Mouse (Mus musculus) embryonic facial prominence, embryonic 15.5 days (tissue): ENCODE data around the gene Rab43. TPM values are rescaled to one million over a fixed set of nuclear protein-coding genes. Genes with fewer than 3 reads are reported as not detected.

ENCODE experiments used
- ATAC-seq: fragments of 200-750 bp; cut with Nextera tagmentation; 2 replicates; pipeline ENCODE4 v1.8.0; 2017; ENCODE audit warnings: low read depth, moderate TSS enrichment; ENCODE audit not compliant: insufficient number of reproducible peaks, low FRiP score, low TSS enrichment
- H3K27ac ChIP-seq: fragments of 300-500 bp; sonication (generic); replicated peaks from 2 replicates; pipeline ENCODE4 v1.5.1; 2015; ENCODE audit warnings: mild to moderate bottlenecking, inconsistent platforms
- H3K27me3 ChIP-seq: fragments of 300-500 bp; sonication (generic); 2 replicates; pipeline ENCODE4 v1.6.1; 2015; ENCODE audit warnings: inconsistent platforms
- H3K36me3 ChIP-seq: fragments of 300-500 bp; sonication (generic); 2 replicates; pipeline ENCODE4 v1.6.1; 2015; ENCODE audit warnings: mild to moderate bottlenecking, inconsistent platforms
- H3K4me1 ChIP-seq: fragments of 300-500 bp; sonication (generic); 2 replicates; pipeline ENCODE4 v1.6.1; 2015; ENCODE audit warnings: inconsistent platforms
- H3K4me2 ChIP-seq: fragments of 300-500 bp; sonication (generic); replicated peaks from 2 replicates; pipeline ENCODE4 v1.6.1; 2015; ENCODE audit warnings: mild to moderate bottlenecking, inconsistent platforms
- H3K4me3 ChIP-seq: fragments of 300-500 bp; sonication (generic); replicated peaks from 2 replicates; pipeline ENCODE4 v1.5.1; 2015; ENCODE audit warnings: mild to moderate bottlenecking, inconsistent platforms
- H3K9ac ChIP-seq: fragments of 300-500 bp; sonication (generic); 2 replicates; pipeline ENCODE4 v1.6.1; 2015; ENCODE audit warnings: inconsistent platforms
- H3K9me3 ChIP-seq: fragments of 300-500 bp; sonication (generic); replicated peaks from 2 replicates; pipeline ENCODE4 v1.6.1; 2016; ENCODE audit warnings: inconsistent platforms
- WGBS: fragments of 180-500 bp; shearing (Covaris S2); methylation state at CpG from one replicate; pipeline ENCODE4 v1.1.7; 2015; 5-methylcytosine and 5-hydroxymethylcytosine counted together
- polyA plus RNA-seq: library from polyadenylated mRNA; unstranded; fragments of >200 nt; fragmentation: Nextera tagmentation; extraction: Ambion mirVana; gene quantifications from 2 replicates; pipeline ENCODE4 v1.2.1, GENCODE M21; 2015

The Rab43 gene
- polyA plus RNA-seq = 11.5 and 18.0 TPM in 2 replicates

DNA sequence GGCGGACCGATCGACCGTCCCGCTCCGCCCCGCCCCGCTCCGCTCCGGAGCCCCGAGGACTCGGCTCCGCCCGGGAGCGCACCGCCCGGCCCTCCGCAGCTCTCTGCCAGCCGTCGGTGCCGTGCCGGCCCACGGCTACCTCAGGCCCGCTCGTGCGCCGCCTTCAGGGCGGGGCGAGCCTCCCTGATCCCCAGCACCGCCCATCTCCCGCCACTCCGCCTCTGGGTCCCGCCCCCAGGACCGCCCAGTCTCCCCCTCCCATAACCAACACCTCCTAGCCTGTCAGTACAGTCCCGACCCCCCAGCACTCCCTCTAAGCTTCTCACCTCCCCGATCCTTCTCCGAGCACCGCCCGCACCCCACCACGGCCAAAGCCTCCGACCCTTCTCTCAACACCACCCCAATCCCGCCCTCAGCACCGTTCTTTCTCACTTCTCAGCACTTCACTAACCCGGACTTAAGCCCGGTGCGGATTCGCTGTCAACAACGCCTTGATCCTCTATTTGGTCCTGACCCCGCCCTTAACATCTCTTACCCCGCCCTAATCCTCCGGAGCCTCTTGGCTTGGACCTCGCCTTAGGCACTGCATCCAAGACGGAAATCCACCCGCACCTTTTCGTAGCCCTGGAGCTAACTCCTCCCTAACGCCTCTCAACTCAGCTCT, at the start of gene Rab43:
Gene Rab43 (minus strand): TSS at position 490 of the 664 bp plus-strand sequence.
- Histone ChIP-seq H3K4me1 (peaks cover 27% of the 10 kb centered on the region), H3K4me3 (peak within 1 kb of the TSS; percentile 80), H3K9ac (peak within 1 kb of the TSS; percentile 87), H3K9me3 (no peaks in the 10 kb centered on the region), H3K27me3 (no peaks in the 10 kb centered on the region), H3K4me2 (peak within 1 kb of the TSS; percentile 91), H3K36me3 (peaks cover 28% of the 10 kb centered on the region), H3K27ac (peak within 1 kb of the TSS; percentile 81)
- ATAC-seq = peak; percentile 97
- under 1% methylated on average over 43 of the region's 56 CpGs for WGBS

DNA sequence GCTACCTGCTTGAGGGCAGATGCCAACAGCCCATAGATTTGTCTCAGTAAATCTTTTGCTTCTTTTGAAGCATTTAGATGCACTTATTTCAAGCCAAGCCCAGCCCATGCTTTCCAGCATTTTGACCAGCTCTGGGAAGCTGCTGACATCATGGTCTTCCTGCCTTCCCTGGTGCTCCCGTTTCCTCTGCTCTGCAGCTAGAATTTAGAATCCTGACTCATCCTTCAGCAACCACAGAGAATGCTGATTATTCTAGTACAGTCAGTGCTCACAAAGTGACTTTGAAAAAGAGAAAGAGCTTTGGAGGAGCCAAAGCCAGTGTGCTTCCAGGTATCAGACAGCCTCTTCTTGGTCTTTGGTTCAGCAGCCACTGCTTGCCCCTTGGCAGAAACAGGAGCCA, 45.1 kb upstream of the Rab43 start:
- 48% methylated on average over 1 of the region's 1 CpGs for WGBS
- H3K36me3 ChIP-seq = no peaks in the 10 kb centered on the region
- no peak for ATAC-seq

DNA sequence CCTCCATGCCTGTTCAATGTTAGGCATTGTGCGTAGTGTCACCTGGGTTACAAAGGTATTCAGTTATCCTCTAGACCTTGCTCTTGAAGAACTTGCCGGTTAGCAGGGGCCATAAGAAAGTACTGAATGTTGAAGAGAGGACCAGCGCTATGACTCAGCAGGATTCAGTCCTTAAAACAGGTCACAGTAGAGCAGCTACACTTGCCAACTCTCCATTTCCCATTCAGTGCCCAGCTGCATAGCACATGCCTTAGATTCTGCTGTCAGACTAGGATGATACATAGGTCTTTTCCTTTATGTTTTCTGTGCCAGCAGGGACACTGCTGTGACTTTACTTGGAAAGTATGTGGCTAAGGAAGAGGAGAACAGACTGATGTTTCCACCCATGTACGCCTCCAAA, 41.5 kb upstream of the Rab43 start:
- no peak overlapping the region for H3K4me2 ChIP-seq
- ATAC-seq = no peak
- H3K27me3 ChIP-seq = 0 out of 2 replicates have a peak, but pooled peaks cover 4% of the 10 kb centered on the region
- 77% methylated on average over 4 of the region's 4 CpGs for WGBS
- H3K9me3 ChIP-seq = no peaks in the 10 kb centered on the region
- H3K4me1 ChIP-seq = peaks cover 6% of the 10 kb centered on the region
- H3K4me3 ChIP-seq = no peak overlapping the region
- H3K36me3 ChIP-seq = no peaks in the 10 kb centered on the region
- no peak overlapping the region for H3K27ac ChIP-seq
- H3K9ac ChIP-seq = no peak overlapping the region

More for the DNA sequence above, 45.1 kb upstream of the Rab43 start:
- no peaks in the 10 kb centered on the region for H3K9me3 ChIP-seq
- no peak overlapping the region for H3K4me2 ChIP-seq
- H3K9ac ChIP-seq = no peak overlapping the region
- H3K4me1 ChIP-seq = no peaks in the 10 kb centered on the region
- H3K27me3 ChIP-seq = 0 out of 2 replicates have a peak, but pooled peaks cover 4% of the 10 kb centered on the region
- no peak overlapping the region for H3K4me3 ChIP-seq
- no peak overlapping the region for H3K27ac ChIP-seq

DNA sequence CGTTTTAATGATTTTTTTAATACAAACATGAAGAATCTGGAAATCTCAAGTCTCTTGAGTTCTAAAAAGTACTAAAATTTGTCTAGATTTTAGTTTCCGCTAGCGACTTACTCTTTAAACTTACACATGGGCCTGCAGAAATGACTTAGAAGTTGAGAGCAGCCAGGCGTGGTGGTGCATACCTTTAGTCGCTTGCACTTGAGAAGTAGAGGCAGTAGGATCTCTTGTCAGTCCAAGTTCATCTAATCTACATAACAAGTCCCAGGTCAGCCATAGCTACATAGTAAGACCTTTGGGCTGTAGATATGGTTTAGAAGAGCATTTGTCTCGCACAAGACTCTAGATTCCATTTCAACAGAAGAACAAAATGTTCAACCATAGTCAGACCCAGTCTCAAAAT, 39.9 kb upstream of the Rab43 start:
- Histone ChIP-seq H3K9me3 (no peaks in the 10 kb centered on the region), H3K36me3 (no peaks in the 10 kb centered on the region), H3K9ac (no peak overlapping the region), H3K27me3 (no peaks in the 10 kb centered on the region), H3K4me2 (no peak overlapping the region), H3K27ac (no peak overlapping the region), H3K4me1 (peaks cover 20% of the 10 kb centered on the region), H3K4me3 (no peak overlapping the region)
- no peak for ATAC-seq
- 80% methylated on average over 6 of the region's 6 CpGs for WGBS

DNA sequence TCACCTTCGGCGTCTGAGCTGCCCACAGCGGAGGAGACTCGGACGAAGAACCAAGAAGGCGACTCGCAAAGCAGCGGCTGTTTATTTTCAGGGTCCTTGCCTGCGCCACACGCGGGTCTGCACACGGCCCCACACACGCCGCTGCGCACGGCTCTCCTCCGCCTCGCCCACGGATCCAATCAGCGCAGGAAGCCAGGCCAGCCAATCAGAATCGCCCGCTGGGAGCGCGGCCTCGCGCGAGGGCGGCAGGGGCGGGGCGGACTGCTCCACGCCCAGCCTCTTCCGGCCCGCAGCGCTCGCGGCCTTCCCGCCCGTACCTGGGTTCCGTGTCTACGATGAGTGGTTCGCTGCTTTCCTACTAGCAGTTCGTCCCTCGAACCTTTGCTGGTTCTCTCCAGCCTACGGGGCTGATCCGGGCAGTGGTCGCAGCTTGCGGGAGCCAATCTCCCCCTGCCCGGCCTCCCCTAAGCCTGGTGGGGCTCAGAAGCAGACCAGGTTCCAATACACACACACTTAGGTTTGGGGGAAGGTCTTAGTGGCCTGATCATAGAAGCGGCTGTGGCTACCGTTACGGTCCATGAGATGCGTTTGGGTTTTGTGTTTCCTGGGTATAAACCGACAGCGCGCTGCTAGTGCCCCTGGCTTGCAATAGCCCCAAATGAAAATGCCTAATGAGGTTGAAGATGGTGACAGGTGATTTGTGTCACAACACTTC, 39.1 kb upstream of the Rab43 start, which contains the start of gene Cnbp:
Gene Cnbp (minus strand): TSS at position 207 of the 715 bp plus-strand sequence.
- under 1% methylated on average over 55 of the region's 55 CpGs for WGBS
- Histone ChIP-seq H3K9ac (peak within 1 kb of the TSS; percentile 96), H3K9me3 (no peaks in the 10 kb centered on the region), H3K27ac (peak within 1 kb of the TSS; percentile 96), H3K4me1 (peaks cover 23% of the 10 kb centered on the region), H3K36me3 (no peaks in the 10 kb centered on the region), H3K4me3 (peak within 1 kb of the TSS; percentile 84), H3K27me3 (no peaks in the 10 kb centered on the region), H3K4me2 (peak within 1 kb of the TSS; percentile 83)
- ATAC-seq = peak; percentile 99

DNA sequence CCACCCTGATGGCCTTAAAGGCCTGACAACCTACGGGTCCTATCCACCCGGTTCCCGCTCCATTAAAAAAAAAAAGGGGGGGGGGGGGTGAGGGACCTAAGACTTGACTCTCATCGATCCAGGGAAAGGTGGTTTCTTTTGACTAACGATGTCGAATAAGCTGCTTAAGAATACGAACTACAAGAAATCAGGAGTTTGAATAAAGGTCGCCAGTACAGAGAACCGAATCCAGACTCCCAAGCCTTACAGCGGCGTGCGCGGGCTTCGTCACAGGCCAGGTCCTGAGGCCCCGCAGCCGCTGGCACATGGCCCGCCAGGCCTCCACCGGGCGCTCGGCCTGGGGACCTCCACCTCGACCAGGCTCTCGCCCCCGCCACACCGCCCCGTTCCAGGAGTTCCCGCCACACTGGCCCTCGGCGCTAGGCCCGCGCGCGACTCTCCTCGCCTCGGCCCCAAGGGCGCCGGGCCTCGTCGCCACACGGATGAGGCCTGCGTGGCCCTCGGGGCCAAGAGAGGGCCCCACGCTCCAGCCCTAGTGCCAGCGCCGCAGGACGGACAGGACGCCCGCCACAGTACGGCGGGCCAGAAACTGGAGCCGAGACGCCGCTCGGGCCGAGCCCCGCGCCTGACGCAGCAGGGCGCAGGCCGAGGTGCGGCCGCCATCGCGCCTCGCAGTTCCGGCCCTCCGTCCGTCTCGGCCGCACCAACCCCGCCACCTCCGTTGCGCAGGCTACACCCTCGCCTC, 38.4 kb upstream of the Rab43 start:
- Histone ChIP-seq H3K27me3 (no peaks in the 10 kb centered on the region), H3K9me3 (no peaks in the 10 kb centered on the region), H3K27ac (peak overlapping the region; percentile 96), H3K9ac (peak overlapping the region; percentile 96), H3K4me2 (peak overlapping the region; percentile 83), H3K4me1 (peaks cover 25% of the 10 kb centered on the region), H3K36me3 (peaks cover 4% of the 10 kb centered on the region), H3K4me3 (peak overlapping the region; percentile 84)
- ATAC-seq = peak; percentile 64
- under 1% methylated on average over 73 of the region's 73 CpGs for WGBS

DNA sequence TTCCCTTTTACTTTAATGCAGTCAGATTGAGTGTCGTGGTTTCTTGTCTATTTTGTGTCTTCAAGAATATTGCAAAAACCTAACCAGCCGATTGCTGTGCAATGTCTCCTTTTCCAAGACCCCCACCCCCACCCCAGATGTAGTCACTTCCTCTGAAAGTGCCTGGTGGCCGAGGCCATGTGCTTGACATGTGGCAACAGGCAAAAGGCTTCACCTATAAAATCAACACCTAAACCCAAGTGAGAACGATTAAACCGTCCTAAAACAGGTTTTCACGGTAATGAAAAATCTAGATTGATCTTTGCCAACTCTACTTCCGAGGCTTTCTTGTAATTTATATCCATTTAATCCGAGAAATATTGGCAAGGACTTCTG, 37.8 kb upstream of the Rab43 start:
- Histone ChIP-seq H3K9ac (peak overlapping the region; percentile 96), H3K4me1 (peaks cover 26% of the 10 kb centered on the region), H3K27me3 (no peaks in the 10 kb centered on the region), H3K36me3 (peaks cover 10% of the 10 kb centered on the region), H3K4me2 (peak overlapping the region; percentile 83), H3K4me3 (peak overlapping the region; percentile 84), H3K27ac (peak overlapping the region; percentile 96; the same call in 1 of the 2 replicates), H3K9me3 (no peaks in the 10 kb centered on the region)
- ATAC-seq = no peak
- WGBS = 0% methylated on average over 8 of the region's 8 CpGs

DNA sequence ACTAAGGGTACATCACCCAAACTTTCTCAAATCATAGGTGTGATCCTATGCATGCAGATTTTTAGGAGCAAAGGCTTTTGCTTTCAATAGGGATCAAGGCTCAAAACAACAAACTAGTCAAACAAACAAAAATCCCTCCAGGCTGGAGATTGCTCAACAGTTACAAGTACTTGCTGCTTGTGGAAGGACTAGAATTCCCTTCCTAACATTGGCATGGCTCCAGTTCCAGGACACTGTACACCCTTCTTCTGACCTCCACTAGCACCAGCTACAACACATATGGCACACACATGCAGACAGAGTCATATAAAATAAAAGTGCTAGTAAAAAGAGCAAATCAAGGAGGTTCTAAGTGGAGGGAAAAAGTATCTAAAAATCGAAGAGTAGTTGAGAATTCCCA, 34.8 kb upstream of the Rab43 start:
- peaks cover 36% of the 10 kb centered on the region for H3K36me3 ChIP-seq
- peaks cover 26% of the 10 kb centered on the region for H3K4me1 ChIP-seq
- no peak for ATAC-seq
- H3K27me3 ChIP-seq = no peaks in the 10 kb centered on the region
- H3K4me3 ChIP-seq = no peak overlapping the region
- H3K27ac ChIP-seq = no peak overlapping the region
- WGBS = 51% methylated on average over 1 of the region's 1 CpGs
- H3K9me3 ChIP-seq = no peaks in the 10 kb centered on the region
- no peak overlapping the region for H3K4me2 ChIP-seq
- no peak overlapping the region for H3K9ac ChIP-seq

DNA sequence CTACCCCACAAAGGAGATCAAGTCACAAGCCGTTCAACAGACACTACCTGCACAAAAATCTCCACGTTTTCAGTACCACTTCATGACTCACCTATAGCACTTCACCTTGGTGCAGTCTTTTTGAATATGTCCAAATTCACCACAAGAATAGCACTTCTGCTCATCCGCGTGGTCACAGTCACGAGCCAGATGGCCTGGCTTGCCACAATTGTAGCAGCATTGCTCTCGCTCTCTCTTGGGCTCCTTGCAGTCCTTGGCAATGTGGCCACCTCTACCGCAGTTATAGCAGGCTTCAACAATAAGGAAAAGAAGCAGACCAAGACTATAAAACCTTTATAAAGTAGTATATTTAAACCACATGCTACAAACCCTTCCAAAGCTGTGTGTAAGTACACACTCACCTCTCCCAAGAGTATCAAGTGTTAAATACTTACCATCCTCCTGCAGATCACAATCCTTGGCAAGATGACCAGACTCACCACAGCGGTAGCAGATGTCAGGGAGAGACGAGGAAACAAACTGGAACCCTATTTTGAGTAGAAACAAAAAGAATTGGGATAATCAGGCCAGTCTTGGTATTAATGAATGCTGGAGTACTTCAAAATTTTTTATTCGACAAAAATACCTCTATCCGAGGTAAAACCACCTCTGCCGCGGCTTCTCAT, 33.2 kb upstream of the Rab43 start:
- no peak overlapping the region for H3K4me2 ChIP-seq
- H3K9me3 ChIP-seq = no peaks in the 10 kb centered on the region
- peaks cover 39% of the 10 kb centered on the region for H3K36me3 ChIP-seq
- H3K4me1 ChIP-seq = peaks cover 26% of the 10 kb centered on the region
- H3K27ac ChIP-seq = no peak overlapping the region
- H3K27me3 ChIP-seq = no peaks in the 10 kb centered on the region
- no peak overlapping the region for H3K9ac ChIP-seq
- no peak for ATAC-seq
- 86% methylated on average over 13 of the region's 13 CpGs for WGBS
- no peak overlapping the region for H3K4me3 ChIP-seq

DNA sequence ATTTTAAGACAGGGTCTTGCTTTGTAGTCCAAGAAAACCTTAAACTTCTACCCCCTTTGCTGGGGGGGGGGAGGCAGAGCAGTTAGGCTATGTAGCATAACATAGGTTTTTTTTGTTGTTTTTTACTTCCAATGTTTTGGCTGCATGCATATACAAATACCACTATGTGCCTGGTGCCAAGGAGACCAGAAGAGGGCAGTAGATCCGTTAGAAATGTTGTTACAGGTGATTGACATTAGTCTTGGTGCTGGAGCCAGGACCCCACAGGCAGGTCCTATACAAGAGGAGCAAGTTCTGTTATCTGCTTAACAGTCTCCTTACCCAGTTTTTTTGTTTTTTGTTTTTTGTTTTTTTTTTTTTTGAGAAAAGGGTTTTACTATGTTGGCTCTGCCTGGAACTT, 30.3 kb upstream of the Rab43 start:
- no peak overlapping the region for H3K4me2 ChIP-seq
- H3K4me3 ChIP-seq = no peak overlapping the region
- peaks cover 39% of the 10 kb centered on the region for H3K36me3 ChIP-seq
- no peaks in the 10 kb centered on the region for H3K9me3 ChIP-seq
- no peak for ATAC-seq
- H3K27ac ChIP-seq = no peak overlapping the region
- 5% methylated on average over 1 of the region's 1 CpGs for WGBS
- peaks cover 22% of the 10 kb centered on the region; the same call in 1 of the 2 replicates for H3K4me1 ChIP-seq
- H3K9ac ChIP-seq = no peak overlapping the region
- no peaks in the 10 kb centered on the region for H3K27me3 ChIP-seq

DNA sequence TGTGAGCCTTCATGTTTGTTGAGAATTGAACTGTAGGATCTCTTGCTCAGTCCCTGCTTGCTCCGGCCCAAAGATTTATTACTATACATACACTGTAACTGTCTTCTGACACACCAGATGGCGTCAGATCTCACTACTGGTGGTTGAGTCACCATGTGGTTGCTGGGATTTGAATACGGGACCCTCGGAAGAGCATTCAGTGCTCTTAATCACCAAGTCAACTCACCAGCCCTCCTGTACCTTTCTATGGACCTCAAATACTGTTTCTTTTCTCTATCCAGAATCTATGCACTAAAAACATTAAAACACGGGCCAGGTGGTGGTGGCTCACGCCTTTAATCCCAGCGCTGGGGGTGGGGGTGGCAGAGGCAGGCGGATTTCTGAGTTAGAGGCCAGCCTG, 29.7 kb upstream of the Rab43 start:
- Histone ChIP-seq H3K4me1 (peaks cover 20% of the 10 kb centered on the region; the same call in 1 of the 2 replicates), H3K9me3 (no peaks in the 10 kb centered on the region), H3K36me3 (peaks cover 39% of the 10 kb centered on the region), H3K4me2 (no peak overlapping the region), H3K27me3 (no peaks in the 10 kb centered on the region), H3K9ac (no peak overlapping the region), H3K27ac (no peak overlapping the region), H3K4me3 (no peak overlapping the region)
- WGBS = 75% methylated on average over 8 of the region's 8 CpGs
- no peak for ATAC-seq
